Mouse (Mus musculus): ENCODE results near the gene Zfp982. TPM values are rescaled to one million over a fixed set of nuclear protein-coding genes. Genes with fewer than 3 reads are reported as not detected.
"Not testable (repeated sequence)": the region's sequence is repeated elsewhere in the genome, so short reads cannot be mapped to it uniquely, and the experiment has no call there.

The Zfp982 gene
- polyA plus RNA-seq, 1 experiment from 2014 or later, result 2.0 TPM

DNA sequence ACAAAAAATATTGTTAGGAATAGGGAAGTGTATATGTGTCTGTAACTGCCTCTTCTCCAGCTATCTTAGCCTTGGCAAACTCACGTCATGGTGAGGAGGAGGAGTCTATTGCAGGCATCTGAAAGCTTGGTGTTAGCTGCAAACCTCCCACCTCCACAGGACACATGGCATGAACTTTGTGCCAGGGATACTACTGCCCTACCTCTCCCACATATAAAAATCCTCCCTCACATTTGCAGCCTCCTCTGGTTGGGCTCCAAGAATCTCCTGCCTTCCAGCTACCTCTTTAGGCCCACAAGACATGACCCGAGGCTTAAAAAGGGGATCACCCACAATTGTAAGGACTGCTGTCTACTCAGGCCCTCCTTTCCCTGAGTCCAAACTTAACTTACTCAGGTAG lies 45.5 kb downstream of the Zfp982 start:
- no peak for ATAC-seq
- Histone ChIP-seq H3K4me1 (replicated peaks; ENCODE audit: control insufficient read depth, insufficient read depth, low read length) (no peaks in the 10 kb centered on the region), H3K4me3 (ENCODE audit: low read depth, low read length) (no peak overlapping the region), H3K27me3 (replicated peaks; ENCODE audit: control insufficient read depth, insufficient read depth, low read length) (no peaks in the 10 kb centered on the region), H3K27ac (ENCODE audit: low read depth, low read length) (no peak overlapping the region), H3K9ac (ENCODE audit: low read depth, low read length) (no peak overlapping the region), H3K36me3 (ENCODE audit: control insufficient read depth, insufficient read depth) (no peaks in the 10 kb centered on the region), H3K9me3 (ENCODE audit: control insufficient read depth) (peaks cover 24% of the 10 kb centered on the region), H3K4me2 (replicated peaks; ENCODE audit: low read depth) (no peak overlapping the region)
- WGBS, result 84% methylated on average over 2 of the region's 2 CpGs
- no peak for TF ChIP-seq CTCF (IDR thresholded peaks at IDR 0.05; ENCODE audit: low read depth)

DNA sequence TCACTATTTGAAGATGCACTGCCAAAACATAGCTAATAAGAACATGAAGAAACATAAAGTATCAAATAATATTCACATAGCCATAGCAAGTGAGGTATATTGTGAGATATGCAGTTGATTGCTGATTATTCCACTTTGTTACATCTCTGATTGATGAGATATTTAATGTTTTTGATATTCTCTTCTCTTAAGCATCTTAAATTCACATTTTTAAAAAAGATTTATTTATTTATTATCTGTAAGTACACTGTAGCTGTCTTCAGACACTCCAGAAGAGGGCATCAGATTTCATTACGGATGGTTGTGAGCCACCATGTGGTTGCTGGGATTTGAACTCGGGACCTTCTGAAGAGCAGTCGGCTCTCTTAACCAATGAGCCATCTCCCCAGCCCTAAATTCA lies 47.7 kb downstream of the Zfp982 start, which contains the start of gene Gm16503:
Gene Gm16503 (plus strand): TSS at position 301 of the 400 bp plus-strand sequence.
- H3K4me1 ChIP-seq (replicated peaks; ENCODE audit: control insufficient read depth, insufficient read depth, low read length); H3K4me2 ChIP-seq (replicated peaks; ENCODE audit: low read depth); H3K9ac ChIP-seq (ENCODE audit: low read depth, low read length); H3K36me3 ChIP-seq (ENCODE audit: control insufficient read depth, insufficient read depth); H3K27ac ChIP-seq (ENCODE audit: low read depth, low read length); H3K27me3 ChIP-seq (replicated peaks; ENCODE audit: control insufficient read depth, insufficient read depth, low read length); ATAC-seq; H3K4me3 ChIP-seq (ENCODE audit: low read depth, low read length): not testable (repeated sequence)
- peaks cover 29% of the 10 kb centered on the region for H3K9me3 ChIP-seq (ENCODE audit: control insufficient read depth)
- WGBS, result 85% methylated on average over 3 of the region's 3 CpGs

DNA sequence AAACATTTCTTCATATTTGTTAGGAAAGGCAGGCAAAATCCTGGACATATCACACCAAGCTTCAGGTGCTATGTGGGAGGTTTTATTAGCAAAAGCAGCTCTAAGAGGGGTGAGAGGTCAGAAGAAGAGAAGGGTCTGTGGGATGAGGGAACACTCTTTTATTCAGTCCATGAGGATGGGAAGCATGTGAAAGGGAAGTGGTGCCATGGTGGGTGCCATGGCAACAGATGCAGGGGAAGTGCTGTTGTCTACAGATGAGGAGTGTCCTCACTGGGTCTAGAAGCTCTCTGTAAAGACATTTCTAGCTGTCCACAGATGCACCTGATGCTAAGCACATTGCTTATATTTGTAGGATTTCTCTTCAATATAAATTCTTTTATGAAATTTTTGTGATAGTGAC lies 48.9 kb downstream of the Zfp982 start:
- H3K4me3 ChIP-seq (ENCODE audit: low read depth, low read length), result no peak overlapping the region
- H3K27ac ChIP-seq (ENCODE audit: low read depth, low read length), result no peak overlapping the region
- no peak overlapping the region for H3K9ac ChIP-seq (ENCODE audit: low read depth, low read length)
- ATAC-seq, result no peak
- no peak for TF ChIP-seq CTCF (IDR thresholded peaks at IDR 0.05; ENCODE audit: low read depth)
- H3K36me3 ChIP-seq (ENCODE audit: control insufficient read depth, insufficient read depth), result no peaks in the 10 kb centered on the region
- H3K4me1 ChIP-seq (replicated peaks; ENCODE audit: control insufficient read depth, insufficient read depth, low read length), result no peaks in the 10 kb centered on the region
- H3K9me3 ChIP-seq (ENCODE audit: control insufficient read depth), result peaks cover 28% of the 10 kb centered on the region
- no peaks in the 10 kb centered on the region for H3K27me3 ChIP-seq (replicated peaks; ENCODE audit: control insufficient read depth, insufficient read depth, low read length)
- no peak overlapping the region for H3K4me2 ChIP-seq (replicated peaks; ENCODE audit: low read depth)

DNA sequence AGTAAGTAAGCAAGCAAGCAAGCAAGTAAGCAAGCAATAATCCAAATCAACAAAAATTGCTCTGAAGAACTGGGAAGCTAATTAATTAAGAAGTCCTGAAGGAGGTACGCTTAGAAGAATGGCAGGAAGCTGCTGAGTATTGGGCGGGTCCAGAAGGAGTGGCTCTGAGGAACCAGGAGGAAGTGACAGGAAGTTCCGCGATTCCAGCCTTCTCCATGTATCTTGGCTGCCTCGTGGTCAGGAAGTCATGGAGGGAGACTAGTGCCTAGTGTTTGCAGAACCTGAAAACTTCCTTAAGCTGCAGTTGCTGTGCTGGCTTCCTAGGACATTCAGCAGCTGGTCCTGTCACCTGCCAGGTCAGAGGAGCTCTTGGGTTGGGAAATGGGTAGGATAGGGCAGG lies 60.9 kb downstream of the Zfp982 start, which contains the start of gene Zfp985:
Gene Zfp985 (plus strand): TSS at position 207 of the 400 bp plus-strand sequence.
- H3K36me3 ChIP-seq (ENCODE audit: control insufficient read depth, insufficient read depth); H3K4me3 ChIP-seq (ENCODE audit: low read depth, low read length); H3K4me1 ChIP-seq (replicated peaks; ENCODE audit: control insufficient read depth, insufficient read depth, low read length); H3K9me3 ChIP-seq (ENCODE audit: control insufficient read depth); H3K27ac ChIP-seq (ENCODE audit: low read depth, low read length); H3K27me3 ChIP-seq (replicated peaks; ENCODE audit: control insufficient read depth, insufficient read depth, low read length); H3K9ac ChIP-seq (ENCODE audit: low read depth, low read length); ATAC-seq; H3K4me2 ChIP-seq (replicated peaks; ENCODE audit: low read depth): not testable (repeated sequence)
- 77% methylated on average over 5 of the region's 5 CpGs for whole genome bisulfite sequencing

DNA sequence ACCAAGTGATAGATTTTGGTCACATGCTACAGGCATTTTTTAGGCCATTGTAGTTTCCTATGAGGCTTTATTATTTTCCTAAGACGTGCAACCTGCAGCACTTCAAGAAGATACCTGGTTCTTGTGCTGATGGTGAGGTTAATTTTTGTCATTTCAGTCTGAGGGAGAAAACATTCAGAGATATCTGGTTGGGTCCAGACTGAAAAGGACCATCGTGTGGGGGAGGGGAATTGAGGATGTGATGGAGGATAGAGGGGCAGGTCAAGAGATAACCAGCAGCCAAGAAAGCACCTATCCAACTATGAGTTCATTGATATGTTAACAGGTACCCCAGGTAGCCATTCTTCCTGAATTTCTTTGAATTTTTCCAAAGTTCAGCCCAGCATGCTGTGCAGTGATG lies 62.1 kb downstream of the Zfp982 start:
- not testable (repeated sequence) for H3K36me3 ChIP-seq (ENCODE audit: control insufficient read depth, insufficient read depth); H3K27ac ChIP-seq (ENCODE audit: low read depth, low read length); ATAC-seq; H3K4me2 ChIP-seq (replicated peaks; ENCODE audit: low read depth); H3K9me3 ChIP-seq (ENCODE audit: control insufficient read depth); H3K27me3 ChIP-seq (replicated peaks; ENCODE audit: control insufficient read depth, insufficient read depth, low read length); H3K4me1 ChIP-seq (replicated peaks; ENCODE audit: control insufficient read depth, insufficient read depth, low read length); H3K9ac ChIP-seq (ENCODE audit: low read depth, low read length); H3K4me3 ChIP-seq (ENCODE audit: low read depth, low read length)
- 74% methylated on average over 2 of the region's 2 CpGs for WGBS

DNA sequence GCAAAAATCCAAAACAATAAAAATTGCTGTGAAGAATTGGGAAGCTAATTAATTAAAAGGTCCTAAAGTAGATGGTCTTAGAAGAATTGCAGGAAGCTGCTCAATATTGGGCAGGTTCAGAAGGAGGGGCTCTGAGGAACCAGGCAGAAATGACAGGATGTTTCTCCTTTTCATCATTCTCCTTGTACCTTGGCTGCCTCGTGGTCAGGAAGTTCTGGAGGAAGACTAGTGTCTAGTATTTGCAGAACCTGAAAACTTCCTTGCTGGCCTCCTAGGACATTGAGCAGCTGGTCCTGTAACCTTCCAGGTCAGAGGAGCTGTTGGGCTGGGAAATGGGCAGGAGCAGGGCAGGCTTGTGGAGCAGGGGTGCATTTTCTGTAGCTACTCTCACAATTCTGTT lies 64.7 kb downstream of the Zfp982 start:
- not testable (repeated sequence) for H3K9ac ChIP-seq (ENCODE audit: low read depth, low read length); H3K4me2 ChIP-seq (replicated peaks; ENCODE audit: low read depth); H3K36me3 ChIP-seq (ENCODE audit: control insufficient read depth, insufficient read depth); H3K4me1 ChIP-seq (replicated peaks; ENCODE audit: control insufficient read depth, insufficient read depth, low read length); H3K9me3 ChIP-seq (ENCODE audit: control insufficient read depth); H3K4me3 ChIP-seq (ENCODE audit: low read depth, low read length); H3K27ac ChIP-seq (ENCODE audit: low read depth, low read length); ATAC-seq; H3K27me3 ChIP-seq (replicated peaks; ENCODE audit: control insufficient read depth, insufficient read depth, low read length)
- WGBS, result 57% methylated on average over 1 of the region's 1 CpGs

DNA sequence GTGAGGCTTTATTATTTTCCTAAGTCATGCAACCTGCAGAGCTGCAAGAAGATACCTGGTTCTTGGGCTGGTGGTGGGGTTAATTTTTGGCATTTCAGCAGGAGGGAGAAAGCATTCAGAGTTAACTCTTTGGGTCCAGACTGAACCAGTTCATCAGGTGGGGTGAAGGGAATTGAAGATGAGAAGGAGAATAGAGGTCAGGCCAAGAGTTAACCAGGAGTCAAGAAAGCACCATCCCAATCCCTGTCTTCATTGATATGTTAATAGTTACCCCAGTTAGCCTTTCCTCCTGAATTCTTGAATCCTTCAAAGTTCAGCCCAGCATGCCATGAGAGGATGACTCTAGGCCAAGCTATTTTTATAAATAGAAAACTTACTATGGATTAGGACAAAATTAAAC lies 65.8 kb downstream of the Zfp982 start:
- H3K36me3 ChIP-seq (ENCODE audit: control insufficient read depth, insufficient read depth); H3K4me3 ChIP-seq (ENCODE audit: low read depth, low read length); H3K9ac ChIP-seq (ENCODE audit: low read depth, low read length); H3K9me3 ChIP-seq (ENCODE audit: control insufficient read depth); H3K27me3 ChIP-seq (replicated peaks; ENCODE audit: control insufficient read depth, insufficient read depth, low read length); ATAC-seq; H3K4me2 ChIP-seq (replicated peaks; ENCODE audit: low read depth); H3K27ac ChIP-seq (ENCODE audit: low read depth, low read length); H3K4me1 ChIP-seq (replicated peaks; ENCODE audit: control insufficient read depth, insufficient read depth, low read length): not testable (repeated sequence)

DNA sequence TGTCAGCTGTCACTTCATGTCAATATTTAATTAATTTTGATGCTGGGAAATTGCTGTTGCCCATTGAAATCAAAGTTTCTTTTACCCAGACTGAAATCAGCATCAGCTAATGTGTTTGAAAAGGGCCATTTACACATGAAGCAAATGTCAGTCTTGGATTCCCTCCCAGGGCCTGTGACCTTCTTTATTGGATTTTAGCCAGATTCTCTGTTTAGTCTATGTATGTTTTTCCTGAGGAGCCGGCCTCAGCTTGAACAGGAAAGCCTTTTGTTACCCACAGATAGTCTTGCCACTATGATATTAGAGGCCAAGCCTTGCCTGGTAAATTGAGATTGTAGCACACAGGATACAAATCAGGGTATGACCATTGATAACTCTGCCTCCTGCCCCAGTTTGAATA lies 66.9 kb downstream of the Zfp982 start:
- H3K4me1 ChIP-seq (replicated peaks; ENCODE audit: control insufficient read depth, insufficient read depth, low read length); ATAC-seq; H3K27me3 ChIP-seq (replicated peaks; ENCODE audit: control insufficient read depth, insufficient read depth, low read length); H3K9me3 ChIP-seq (ENCODE audit: control insufficient read depth); H3K27ac ChIP-seq (ENCODE audit: low read depth, low read length); H3K9ac ChIP-seq (ENCODE audit: low read depth, low read length); H3K4me3 ChIP-seq (ENCODE audit: low read depth, low read length); H3K4me2 ChIP-seq (replicated peaks; ENCODE audit: low read depth); H3K36me3 ChIP-seq (ENCODE audit: control insufficient read depth, insufficient read depth): not testable (repeated sequence)
- WGBS, result 63% methylated on average over 1 of the region's 1 CpGs

Measured in intestine, postnatal 0 days (tissue).